Mouse (Mus musculus) telencephalon, adult 2 months (tissue): ENCODE measurements around the gene Fosb.

Source experiments
- DNase-seq: peaks from one replicate; pipeline ENCODE4 v3.0.0-alpha.2; 2011; ENCODE audit warnings: low read depth, low spot score

Gene Fosb

GRCm38 (mm10) chr7:19309884-19310641, at the start of gene Fosb:
Gene Fosb (minus strand): TSS chr7:19310051.
- DNase-seq, result peak; percentile 93

DNA sequence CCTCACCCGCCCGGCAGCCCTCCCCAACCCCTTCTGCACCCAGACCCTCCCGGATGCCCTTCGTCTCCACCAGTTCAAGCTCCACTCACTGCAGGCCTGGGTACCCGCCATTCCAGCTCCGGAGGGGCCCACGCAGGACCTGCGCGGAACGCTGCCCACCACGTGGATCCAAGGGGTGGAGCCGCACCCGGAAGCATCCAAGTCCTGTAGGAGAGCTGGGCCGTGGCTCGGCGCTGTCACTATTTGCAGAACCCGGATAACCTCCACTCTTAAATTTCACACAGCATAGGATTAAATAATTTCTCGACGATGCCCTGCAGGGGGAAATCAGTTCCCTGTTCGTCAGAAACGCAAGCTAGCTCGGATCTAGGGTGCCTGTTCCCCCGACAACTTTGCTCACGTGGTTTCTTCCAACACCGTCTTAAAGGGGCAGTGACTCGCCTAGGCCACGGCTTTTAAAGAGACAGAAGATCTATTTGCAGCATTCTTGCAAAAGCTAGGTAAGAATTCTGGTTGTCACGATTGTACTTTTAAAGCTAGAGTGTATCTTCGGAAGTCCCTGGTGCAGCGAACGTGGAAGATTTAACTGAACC, 49.5 kb upstream of the Fosb start, which contains the start of the genes Cd3eap and Ppp1r13l:
Gene Cd3eap, minus strand, starts transcription at position 185 of the 593 bp plus-strand sequence.
Gene Ppp1r13l, plus strand, starts transcription at position 451 of the 593 bp plus-strand sequence.
- peak; percentile 93 for DNase-seq

DNA sequence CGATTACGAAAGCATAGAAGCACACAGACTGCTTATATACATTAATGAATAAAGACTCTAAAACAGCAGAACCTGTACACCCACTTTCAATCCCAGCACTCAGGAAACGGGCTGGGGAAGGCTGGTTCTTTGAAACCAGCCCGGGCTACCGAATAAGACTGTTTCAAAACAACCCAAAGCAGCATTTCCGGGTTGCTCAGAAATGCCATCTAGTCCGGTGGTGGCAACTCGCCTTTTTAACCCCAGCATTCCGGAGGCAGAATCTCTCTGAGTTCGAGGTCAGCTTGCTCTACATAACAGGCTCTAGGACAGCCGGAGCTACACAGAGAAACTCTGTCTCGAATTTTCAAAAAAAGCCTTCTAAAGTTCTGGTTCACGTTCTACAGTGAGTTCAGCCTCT, 48.8 kb upstream of the Fosb start:
- no peak for DNase-seq

- DNase-seq, result no peak
Observed at GRCm38 (mm10) chr7:19357381-19358375, 47.8 kb upstream of the Fosb start.

GRCm38 (mm10) chr7:19356311-19356710, 46.5 kb upstream of the Fosb start:
- no peak for DNase-seq

GRCm38 (mm10) chr7:19354991-19355390, 45.1 kb upstream of the Fosb start:
- DNase-seq, result no peak

DNA sequence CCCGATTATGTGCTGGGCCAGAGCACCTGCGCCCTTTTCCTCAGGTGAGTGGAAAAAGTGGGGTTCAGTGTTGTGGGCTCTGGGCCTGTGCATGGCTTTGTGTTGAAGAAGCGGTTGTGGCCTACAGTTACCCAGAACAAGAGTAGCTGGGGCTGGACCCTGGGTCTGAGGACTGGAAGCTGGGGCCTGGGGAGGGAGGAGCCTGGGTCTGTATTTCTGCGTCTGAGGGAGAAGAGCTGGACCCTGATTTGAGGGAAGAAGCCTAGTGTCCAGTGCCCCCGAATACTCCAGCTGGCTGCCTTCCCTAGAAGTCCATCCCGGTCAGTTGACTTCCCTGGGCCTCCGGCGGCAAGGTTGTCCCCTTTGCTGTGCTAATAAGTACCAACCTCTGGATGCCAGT, 40.4 kb upstream of the Fosb start:
- no peak for DNase-seq

DNA sequence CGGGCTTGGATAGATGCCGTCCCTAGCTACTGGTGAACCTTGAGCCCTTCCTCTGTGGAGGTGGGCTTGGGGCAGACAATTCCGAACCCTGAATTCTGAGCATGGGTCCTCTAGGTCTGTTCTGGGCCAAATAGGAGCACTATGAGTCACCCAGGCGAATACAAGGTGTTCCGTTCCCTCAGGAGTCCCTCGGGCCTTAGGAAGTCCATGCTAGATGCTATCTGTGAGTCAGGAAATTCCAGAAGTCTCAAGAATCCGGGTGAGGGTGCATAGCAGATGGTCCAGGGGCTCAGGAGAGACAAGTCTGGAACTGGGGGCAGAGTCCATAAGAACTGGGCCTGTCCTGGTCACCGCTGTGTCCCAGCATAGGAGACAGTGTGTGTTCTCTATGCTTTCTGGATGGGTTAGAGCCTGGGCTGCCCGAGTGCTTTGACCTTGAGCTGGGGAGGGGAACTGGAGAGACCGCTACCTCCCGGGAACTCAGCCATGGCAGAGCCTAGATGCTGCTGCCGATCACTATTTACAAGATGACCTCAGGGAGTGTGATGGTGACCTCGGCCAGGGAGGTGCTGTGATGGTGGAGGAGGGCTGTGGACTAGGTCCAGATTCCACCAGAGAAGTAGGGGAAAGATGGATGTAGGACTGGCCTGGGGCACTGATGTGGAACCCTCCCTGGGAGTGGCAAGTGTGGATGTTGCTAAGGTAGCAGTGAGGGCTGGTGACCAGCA, 39.5 kb upstream of the Fosb start:
- no peak for DNase-seq

GRCm38 (mm10) chr7:19344938-19345471, 35.2 kb upstream of the Fosb start:
- peak; percentile 96 for DNase-seq

DNA sequence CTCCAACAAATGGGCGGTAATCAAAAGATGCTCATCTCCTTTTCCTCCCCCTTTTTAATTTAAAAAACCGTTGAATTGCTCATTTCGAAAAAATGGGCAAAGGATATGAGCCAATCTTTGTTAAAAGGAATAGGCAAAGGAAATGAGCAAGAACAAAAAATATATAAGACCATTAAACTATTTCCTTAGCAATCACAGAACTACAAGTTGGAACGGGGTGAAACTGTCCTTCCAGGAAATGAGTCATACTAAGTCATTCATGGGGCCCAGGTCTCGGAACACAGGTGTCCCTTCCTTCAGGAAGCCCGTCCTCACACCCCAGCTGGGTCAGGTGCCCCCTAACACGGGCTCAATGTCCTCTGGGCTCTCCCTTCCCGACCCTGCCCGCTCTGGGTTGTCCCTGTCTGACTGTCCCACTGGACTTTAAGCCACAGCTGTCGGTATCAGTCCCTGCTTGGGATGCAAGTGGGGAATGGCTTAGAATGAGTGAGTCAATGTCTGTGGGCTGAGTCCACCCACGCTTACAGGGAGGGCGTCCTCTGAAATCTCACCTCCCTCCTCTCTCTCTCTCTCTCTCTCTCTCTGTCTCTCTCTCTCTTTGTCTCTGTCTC, 34.5 kb upstream of the Fosb start, which contains the start of gene Ercc1:
Gene Ercc1, plus strand, starts transcription at position 542 of the 611 bp plus-strand sequence.
- DNase-seq, result no peak

DNA sequence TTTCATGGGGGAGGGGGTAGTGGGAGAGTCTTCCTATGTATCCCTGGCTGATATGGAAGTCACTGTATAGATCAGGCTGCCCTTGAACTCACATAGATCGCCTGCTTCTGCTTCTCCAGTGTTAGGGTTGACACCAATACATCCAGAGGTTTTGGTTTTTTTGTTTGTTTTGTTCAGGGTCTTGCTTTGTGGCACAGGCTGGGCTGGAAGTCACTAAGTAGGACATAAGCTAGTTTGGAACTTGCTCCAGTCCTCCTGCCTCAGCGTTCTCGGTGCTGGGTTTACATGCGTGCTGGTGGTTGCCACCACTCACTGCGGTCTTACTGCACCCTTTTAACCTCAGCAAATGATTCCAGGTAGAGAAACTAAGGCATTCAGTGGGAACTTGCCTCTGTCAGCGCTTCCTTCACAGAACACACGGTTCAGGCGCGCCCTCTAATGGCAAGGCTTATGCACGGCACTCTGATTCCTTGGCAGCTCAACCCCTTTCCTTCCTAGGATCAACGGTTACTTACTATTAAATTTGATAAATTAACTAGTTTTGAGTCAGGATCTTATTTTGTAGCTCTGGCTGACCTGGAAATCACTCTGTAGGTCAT, 33.5 kb upstream of the Fosb start:
- DNase-seq, result no peak

DNA sequence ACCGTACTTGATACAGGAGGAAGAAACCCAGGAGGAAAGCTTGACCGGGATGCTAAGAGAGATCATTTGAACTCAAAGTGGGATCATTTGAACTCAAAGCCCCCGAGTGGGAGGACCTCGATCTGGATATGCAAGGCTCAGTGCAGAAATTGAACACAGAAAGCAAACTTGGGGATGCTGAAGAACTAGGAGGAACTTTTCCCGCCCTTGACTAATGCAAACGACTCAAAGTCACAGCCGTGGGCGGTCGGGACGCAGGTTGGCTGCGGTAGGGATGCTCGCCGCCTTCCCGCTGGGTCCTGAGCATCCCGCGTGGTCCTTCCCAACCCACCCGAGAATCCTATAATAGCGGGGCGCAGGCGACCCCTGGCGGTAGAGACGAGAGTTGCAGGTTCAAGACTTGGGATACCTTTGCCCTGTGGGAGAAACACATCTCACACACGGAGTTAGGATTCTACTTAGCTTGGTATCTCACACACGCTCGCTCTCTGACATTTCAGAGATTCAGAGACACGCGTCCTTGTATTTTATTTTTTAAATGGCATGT, 32.7 kb upstream of the Fosb start:
- peak; percentile 49 for DNase-seq

DNA sequence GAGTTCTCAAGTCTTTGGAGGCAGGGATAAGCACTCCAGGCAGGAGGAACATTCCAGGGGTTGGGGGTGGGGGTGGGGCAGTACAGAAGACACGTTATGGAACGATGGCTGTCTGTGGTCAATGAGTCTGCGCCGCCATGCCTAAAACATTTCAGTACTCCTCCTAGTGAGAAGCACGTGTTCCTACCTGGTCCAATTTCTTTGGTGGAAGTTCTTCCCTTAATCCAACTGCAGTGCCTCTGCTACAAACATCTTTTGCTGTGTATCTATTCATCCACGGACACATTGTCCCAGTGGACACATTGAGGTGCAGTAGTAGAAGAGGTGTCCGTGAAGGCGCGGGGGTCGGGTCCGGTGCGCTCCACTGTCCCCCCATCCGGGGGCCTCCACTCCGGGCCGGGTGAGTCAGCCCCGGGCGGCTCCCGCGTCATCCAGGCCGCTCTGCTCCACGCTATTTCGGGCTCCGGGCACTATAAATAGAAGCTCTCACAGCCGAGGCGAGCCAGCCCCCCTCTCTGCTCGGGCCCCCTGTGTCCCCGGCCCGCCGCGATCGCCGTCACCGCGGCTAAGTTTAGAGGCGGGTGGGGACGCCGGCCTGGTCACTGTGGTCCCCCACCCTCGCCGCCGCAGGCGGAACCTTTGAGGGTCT, 32.0 kb upstream of the Fosb start:
- DNase-seq, result no peak

DNA sequence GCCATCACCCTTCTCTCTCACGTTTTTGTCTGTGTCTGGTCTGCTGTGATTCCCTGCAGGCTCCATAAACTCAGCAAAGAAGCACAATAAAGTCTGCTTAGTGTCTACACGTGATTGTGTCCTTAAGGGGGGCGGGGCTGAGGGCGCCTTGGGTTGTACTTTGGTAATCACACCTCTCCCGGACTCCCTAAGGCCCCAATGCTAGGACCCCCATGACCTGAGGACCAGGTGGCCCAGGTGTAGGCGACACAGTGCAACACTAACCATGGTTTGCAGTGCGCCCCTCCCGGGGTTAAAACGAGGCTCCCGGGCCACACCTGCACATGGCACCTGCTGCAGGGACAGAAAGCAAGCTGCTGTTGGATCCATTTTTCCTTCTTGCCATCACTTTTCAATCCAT, 31.4 kb upstream of the Fosb start:
- no peak for DNase-seq

DNA sequence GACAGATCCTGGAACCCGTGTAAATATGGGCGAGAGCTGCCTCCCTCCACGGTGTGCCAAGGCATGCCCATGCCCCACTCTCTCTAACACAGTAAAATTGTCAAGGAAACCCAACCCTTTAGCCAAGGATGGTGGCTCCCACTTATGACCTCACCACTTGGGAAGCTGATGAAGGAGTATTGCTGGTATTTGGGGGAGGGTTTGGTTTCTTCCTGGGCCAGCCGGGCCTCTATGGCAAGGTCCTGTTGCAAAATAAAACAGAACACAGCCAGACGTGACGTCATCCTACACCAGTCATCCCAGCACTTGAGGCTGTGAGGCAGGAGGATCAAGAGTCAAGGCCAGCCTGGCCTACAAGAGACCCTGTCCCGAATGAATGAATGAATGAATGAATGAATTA, 28.7 kb upstream of the Fosb start:
- DNase-seq, result no peak

DNA sequence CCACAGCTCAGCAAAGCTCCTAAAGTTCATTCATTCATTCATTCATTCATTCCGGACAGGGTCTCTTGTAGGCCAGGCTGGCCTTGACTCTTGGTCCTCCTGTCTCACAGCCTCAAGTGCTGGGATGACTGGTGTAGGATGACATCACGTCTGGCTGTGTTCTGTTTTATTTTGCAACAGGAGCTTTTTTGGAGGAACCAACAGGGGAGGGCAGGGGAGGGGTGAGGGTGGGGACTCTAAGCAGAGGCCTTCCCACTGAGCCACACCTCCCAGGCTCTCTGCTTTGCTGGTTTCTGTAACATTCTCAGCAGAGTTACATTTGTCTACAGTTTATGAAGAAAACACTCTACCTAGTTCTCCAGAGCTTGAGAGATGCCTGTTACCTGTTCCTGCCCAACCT, 28.2 kb upstream of the Fosb start:
- DNase-seq, result no peak

GRCm38 (mm10) chr7:19337122-19337521, 27.3 kb upstream of the Fosb start:
- DNase-seq, result no peak

- no peak for DNase-seq
Observed at GRCm38 (mm10) chr7:19335583-19335982, 25.7 kb upstream of the Fosb start.

DNA sequence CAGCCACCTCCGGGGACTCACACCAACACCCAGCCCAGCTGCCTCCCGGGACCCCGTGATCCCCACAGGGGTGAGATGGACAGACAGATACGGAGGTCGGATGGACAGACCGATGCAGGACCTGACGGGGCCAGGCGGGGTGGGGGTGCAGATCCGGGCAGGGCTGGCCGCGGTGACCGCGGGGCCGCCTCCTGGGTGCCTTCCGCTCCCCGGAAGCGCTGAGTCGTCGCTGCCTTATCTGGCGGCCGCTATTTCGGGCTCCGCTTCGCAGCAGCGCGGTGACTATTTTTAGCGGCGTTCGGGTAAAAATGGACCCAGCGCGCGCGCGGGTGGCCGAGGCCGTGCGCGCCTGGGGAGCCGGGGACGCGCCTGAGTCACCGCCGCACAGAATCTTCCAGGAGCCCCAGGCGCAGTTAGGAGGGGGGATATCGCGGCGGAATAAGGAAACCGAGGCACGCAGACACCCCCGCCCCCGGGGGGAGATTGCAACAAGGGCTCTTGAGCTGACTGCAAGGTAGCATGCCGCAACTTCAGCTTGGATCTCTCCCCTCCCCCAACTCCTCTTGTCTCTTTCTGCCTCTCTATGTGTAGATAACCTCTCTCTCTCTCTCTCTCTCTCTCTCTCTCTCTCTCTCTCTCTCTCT, 23.0 kb upstream of the Fosb start:
- DNase-seq, result peak; percentile 77
